Mouse (Mus musculus) embryonic facial prominence, embryonic 12.5 days (tissue): ENCODE results near the gene Wfdc1. TPM values are rescaled to one million over a fixed set of nuclear protein-coding genes. Genes with fewer than 3 reads are reported as not detected.

Experiments used
- ATAC-seq: fragments of 200-750 bp; cut with Nextera tagmentation; 2 replicates; pipeline ENCODE4 v1.8.0; 2017; ENCODE audit not compliant: insufficient number of reproducible peaks, insufficient read depth, low FRiP score, low TSS enrichment
- H3K27ac ChIP-seq: fragments of 300-500 bp; sonication (generic); 2 replicates; pipeline ENCODE4 v1.5.1; 2016; ENCODE audit warnings: mild to moderate bottlenecking
- H3K27me3 ChIP-seq: fragments of 300-500 bp; sonication (generic); 2 replicates; pipeline ENCODE4 v1.6.1; 2016; ENCODE audit warnings: mild to moderate bottlenecking, moderate library complexity
- H3K36me3 ChIP-seq: fragments of 300-500 bp; sonication (generic); 2 replicates; pipeline ENCODE4 v1.6.1; 2016; ENCODE audit warnings: mild to moderate bottlenecking
- H3K4me1 ChIP-seq: fragments of 300-500 bp; sonication (generic); 2 replicates; pipeline ENCODE4 v1.6.1; 2016
- H3K4me2 ChIP-seq: fragments of 300-500 bp; sonication (generic); replicated peaks from 2 replicates; pipeline ENCODE4 v1.6.1; 2016; ENCODE audit warnings: mild to moderate bottlenecking, moderate library complexity
- H3K4me3 ChIP-seq: fragments of 300-500 bp; sonication (generic); 2 replicates; pipeline ENCODE4 v1.5.1; 2016; ENCODE audit warnings: mild to moderate bottlenecking
- H3K9ac ChIP-seq: fragments of 300-500 bp; sonication (generic); 2 replicates; pipeline ENCODE4 v1.6.1; 2016; ENCODE audit warnings: mild to moderate bottlenecking, moderate library complexity
- H3K9me3 ChIP-seq: fragments of 300-500 bp; sonication (generic); 2 replicates; pipeline ENCODE4 v1.6.1; 2016; ENCODE audit warnings: mild to moderate bottlenecking, moderate library complexity
- WGBS: fragments of 180-500 bp; shearing (Covaris S2); methylation state at CpG from one replicate; pipeline ENCODE4 v1.1.7; 2016; 5-methylcytosine and 5-hydroxymethylcytosine counted together
- polyA plus RNA-seq: library from polyadenylated mRNA; unstranded; fragments of >200 nt; fragmentation: Nextera tagmentation; extraction: Ambion mirVana; gene quantifications from 2 replicates; pipeline ENCODE4 v1.2.1, GENCODE M21; 2016

Wfdc1 gene
- polyA plus RNA-seq, 1 experiment from 2014 or later, result 5.6 TPM

GRCm38 (mm10) chr8:119669284-119669683 lies 3.1 kb downstream of the Wfdc1 start:
- Histone ChIP-seq H3K4me2 (no peak overlapping the region), H3K36me3 (no peaks in the 10 kb centered on the region), H3K9me3 (no peaks in the 10 kb centered on the region), H3K9ac (no peak overlapping the region), H3K27me3 (peaks cover 9% of the 10 kb centered on the region), H3K4me3 (no peak overlapping the region), H3K4me1 (no peaks in the 10 kb centered on the region), H3K27ac (no peak overlapping the region)
- 54% methylated on average over 12 of the region's 12 CpGs for WGBS
- ATAC-seq, result no peak

DNA sequence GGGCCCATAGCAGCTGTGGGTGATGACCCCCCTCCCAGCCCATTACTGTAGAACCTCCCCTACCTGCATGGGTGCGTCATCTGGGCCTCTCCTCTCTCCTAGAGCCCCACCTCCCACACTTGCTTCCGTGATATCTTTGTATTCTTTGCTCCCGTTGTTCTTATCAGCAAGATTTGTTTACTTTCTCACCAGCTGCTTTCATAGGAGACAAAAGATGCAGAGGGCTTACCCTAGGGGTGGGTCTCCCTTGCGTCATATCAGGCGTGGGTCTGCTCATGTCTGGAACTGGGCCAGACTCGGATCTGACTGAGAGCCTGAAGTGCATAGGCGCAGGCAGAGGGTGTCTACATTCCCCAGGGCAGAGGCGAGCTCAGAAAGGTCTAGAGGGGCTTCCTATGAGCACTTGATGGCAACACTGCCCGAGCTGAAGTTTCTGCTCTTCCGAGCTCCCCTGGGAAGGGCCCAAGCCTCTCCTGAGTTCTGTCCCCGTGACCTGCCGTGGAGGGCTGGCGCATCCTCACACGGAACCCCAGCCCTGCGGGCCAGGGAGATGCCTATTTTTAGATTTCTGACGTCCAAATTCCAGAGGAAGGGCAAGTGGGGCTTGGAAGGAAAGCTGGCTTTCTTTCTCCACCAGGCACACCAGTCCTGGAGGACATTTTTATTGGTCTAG lies 4.4 kb downstream of the Wfdc1 start:
- Histone ChIP-seq H3K27ac (no peak overlapping the region), H3K36me3 (no peaks in the 10 kb centered on the region), H3K9me3 (no peaks in the 10 kb centered on the region), H3K27me3 (peaks cover 9% of the 10 kb centered on the region), H3K9ac (no peak overlapping the region), H3K4me2 (no peak overlapping the region), H3K4me1 (no peaks in the 10 kb centered on the region), H3K4me3 (no peak overlapping the region)
- no peak for ATAC-seq
- WGBS, result 64% methylated on average over 16 of the region's 16 CpGs

DNA sequence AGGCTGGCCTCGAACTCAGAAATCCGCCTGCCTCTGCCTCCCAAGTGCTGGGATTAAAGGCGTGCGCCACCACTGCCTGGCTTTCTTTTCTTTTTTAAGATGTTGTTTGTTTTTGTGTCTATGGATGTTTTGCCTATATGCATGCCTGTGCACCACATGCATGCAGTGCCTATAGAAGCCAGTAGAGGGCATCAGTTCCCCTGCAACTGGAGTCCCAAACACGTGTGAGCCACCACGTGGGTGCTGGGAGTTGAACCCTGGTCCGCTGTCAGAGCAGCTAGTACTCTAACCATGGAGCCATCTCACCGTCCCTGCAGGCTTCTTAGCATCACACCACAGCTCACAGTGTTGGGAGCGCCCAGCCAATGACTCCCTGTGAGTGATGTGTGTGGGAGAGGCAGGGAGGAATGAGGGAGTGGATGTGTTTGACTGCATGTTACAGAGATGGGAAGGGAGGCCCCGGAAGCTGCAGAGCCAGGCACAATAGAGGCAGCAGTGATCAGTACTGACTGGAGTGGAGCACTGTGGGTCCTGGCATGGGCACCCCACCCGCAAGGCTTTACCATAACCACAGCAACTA lies 7.9 kb downstream of the Wfdc1 start:
- no peak overlapping the region for H3K9ac ChIP-seq
- H3K27ac ChIP-seq, result no peak overlapping the region
- no peak overlapping the region for H3K4me3 ChIP-seq
- ATAC-seq, result no peak
- WGBS, result 80% methylated on average over 11 of the region's 11 CpGs
- H3K9me3 ChIP-seq, result no peaks in the 10 kb centered on the region
- H3K4me1 ChIP-seq, result 0 out of 2 replicates have a peak, but pooled peaks cover 3% of the 10 kb centered on the region
- no peaks in the 10 kb centered on the region for H3K36me3 ChIP-seq
- H3K27me3 ChIP-seq, result no peaks in the 10 kb centered on the region; the same call in 1 of the 2 replicates
- H3K4me2 ChIP-seq, result no peak overlapping the region

DNA sequence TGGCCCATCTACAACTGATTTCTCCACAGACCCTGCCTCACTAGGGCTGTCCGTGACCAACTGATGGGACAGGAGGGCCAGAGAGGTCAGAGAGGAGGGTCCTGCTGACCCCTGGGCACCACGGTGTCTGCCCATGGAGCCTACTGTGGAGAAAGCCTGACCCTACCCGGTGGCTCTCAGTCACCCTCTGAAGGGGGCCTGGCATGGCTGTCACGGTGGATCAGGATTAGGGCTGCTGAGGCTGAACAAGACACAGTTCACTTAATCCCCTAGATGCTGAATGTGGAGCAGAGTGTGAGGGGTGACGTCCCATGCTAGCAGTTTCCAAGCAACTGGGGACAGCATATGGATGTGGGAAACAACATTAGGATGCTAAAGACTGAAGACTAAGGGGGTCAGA lies 9.3 kb downstream of the Wfdc1 start:
- 55% methylated on average over 5 of the region's 5 CpGs for WGBS
- ATAC-seq, result no peak

GRCm38 (mm10) chr8:119676389-119676788 lies 10.2 kb downstream of the Wfdc1 start:
- Histone ChIP-seq H3K27ac (no peak overlapping the region), H3K27me3 (no peaks in the 10 kb centered on the region; the same call in 1 of the 2 replicates), H3K9ac (no peak overlapping the region), H3K4me2 (no peak overlapping the region), H3K4me3 (no peak overlapping the region), H3K4me1 (0 out of 2 replicates have a peak, but pooled peaks cover 3% of the 10 kb centered on the region), H3K36me3 (no peaks in the 10 kb centered on the region), H3K9me3 (no peaks in the 10 kb centered on the region)
- 25% methylated on average over 8 of the region's 8 CpGs for WGBS
- ATAC-seq, result no peak

More for the DNA sequence above, 9.3 kb downstream of the Wfdc1 start:
- no peaks in the 10 kb centered on the region for H3K9me3 ChIP-seq
- H3K4me1 ChIP-seq, result 0 out of 2 replicates have a peak, but pooled peaks cover 3% of the 10 kb centered on the region
- H3K9ac ChIP-seq, result no peak overlapping the region
- no peak overlapping the region for H3K27ac ChIP-seq
- no peaks in the 10 kb centered on the region for H3K36me3 ChIP-seq
- H3K4me2 ChIP-seq, result no peak overlapping the region
- no peak overlapping the region for H3K4me3 ChIP-seq
- no peaks in the 10 kb centered on the region; the same call in 1 of the 2 replicates for H3K27me3 ChIP-seq

DNA sequence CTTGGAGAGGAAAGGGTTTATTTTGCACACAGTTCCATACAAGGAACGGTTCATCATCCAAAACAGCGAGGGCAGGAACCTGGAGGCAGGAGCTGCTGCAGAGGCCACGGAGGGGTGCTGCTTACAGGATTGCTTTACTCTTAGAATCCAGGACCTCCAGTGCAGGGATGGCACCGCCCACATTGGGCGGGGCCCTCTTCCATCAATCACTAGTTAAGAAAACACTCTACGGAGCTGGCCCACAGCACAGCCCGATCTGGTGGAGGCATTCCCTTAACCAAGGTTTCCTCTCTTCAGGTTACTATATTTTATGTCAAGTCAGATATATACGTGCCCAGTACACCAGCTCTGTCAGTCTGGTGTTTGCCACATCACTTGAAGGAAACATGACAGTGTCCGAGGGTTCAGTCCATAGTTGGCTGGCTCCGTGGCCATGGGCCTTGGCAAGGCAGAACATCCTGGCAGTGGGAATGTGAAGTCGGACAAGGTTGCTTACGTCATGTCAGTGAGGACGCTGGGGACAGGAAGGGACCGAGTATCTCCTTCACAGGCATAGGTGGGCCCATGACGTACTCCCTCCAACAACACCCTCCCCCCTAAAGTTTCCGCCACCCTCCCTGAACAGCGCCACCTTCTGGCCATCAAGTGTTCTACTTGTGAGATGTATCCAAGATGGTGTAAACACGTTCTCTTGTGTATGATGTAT lies 12.1 kb downstream of the Wfdc1 start:
- Histone ChIP-seq H3K9ac (no peak overlapping the region), H3K36me3 (no peaks in the 10 kb centered on the region), H3K4me2 (peak overlapping the region; percentile 37), H3K27me3 (no peaks in the 10 kb centered on the region), H3K27ac (no peak overlapping the region), H3K9me3 (no peaks in the 10 kb centered on the region), H3K4me3 (peak overlapping the region; percentile 17; the same call in 1 of the 2 replicates), H3K4me1 (0 out of 2 replicates have a peak, but pooled peaks cover 3% of the 10 kb centered on the region)
- WGBS, result 6% methylated on average over 18 of the region's 18 CpGs
- no peak for ATAC-seq

DNA sequence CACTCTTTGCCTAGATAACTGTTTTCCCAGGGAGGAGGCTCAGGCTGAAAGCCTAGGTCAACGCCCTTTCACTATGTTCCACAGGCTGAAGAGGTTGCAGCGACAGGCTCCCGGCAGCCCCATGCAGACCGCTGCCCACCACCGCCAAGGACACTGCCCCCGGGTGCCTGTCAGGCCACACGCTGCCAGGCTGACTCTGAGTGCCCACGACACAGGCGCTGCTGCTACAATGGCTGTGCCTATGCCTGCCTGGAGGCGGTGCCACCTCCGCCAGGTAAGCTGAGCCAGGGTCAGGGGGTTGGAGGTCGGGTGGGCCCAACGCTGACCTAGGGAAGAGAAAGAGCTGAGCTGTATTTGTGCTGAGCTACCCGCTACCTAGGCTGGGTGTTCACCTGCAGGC lies 13.0 kb downstream of the Wfdc1 start:
- no peaks in the 10 kb centered on the region for H3K9me3 ChIP-seq

GRCm38 (mm10) chr8:119690602-119691001 lies 24.4 kb downstream of the Wfdc1 start:
- ATAC-seq, result no peak
- Histone ChIP-seq H3K36me3 (no peaks in the 10 kb centered on the region), H3K9me3 (no peaks in the 10 kb centered on the region), H3K4me2 (no peak overlapping the region), H3K27ac (no peak overlapping the region), H3K4me3 (no peak overlapping the region), H3K27me3 (no peaks in the 10 kb centered on the region), H3K4me1 (peaks cover 4% of the 10 kb centered on the region; the same call in 1 of the 2 replicates), H3K9ac (no peak overlapping the region)
- 70% methylated on average over 6 of the region's 6 CpGs for WGBS

More for the DNA sequence above, 13.0 kb downstream of the Wfdc1 start:
- Histone ChIP-seq H3K4me1 (0 out of 2 replicates have a peak, but pooled peaks cover 3% of the 10 kb centered on the region), H3K27ac (no peak overlapping the region), H3K27me3 (no peaks in the 10 kb centered on the region), H3K4me3 (no peak overlapping the region), H3K4me2 (no peak overlapping the region), H3K36me3 (no peaks in the 10 kb centered on the region), H3K9ac (no peak overlapping the region)
- WGBS, result 65% methylated on average over 14 of the region's 14 CpGs
- ATAC-seq, result no peak

DNA sequence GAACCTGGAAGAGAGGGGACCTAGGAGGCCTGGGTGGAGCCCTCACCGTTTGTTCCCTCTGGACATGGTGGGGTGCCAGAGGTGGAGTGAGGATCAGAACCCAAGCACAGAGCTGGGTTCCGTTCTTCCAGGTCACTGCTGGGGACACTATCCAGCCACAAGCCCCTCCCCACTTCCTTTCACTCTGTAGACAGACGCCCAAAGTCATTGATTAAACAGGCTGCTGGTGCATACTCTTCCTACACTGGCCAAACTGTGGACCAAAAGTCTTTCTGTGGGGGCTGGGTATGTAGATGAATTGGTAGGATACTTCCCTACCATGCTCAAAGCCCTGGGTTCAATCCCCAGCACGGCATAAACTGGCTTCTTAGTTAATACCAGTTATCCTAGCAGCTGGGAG lies 25.8 kb downstream of the Wfdc1 start:
- WGBS, result 78% methylated on average over 4 of the region's 4 CpGs
- no peaks in the 10 kb centered on the region for H3K36me3 ChIP-seq
- H3K9ac ChIP-seq, result no peak overlapping the region
- H3K27me3 ChIP-seq, result no peaks in the 10 kb centered on the region
- no peaks in the 10 kb centered on the region for H3K9me3 ChIP-seq
- no peak overlapping the region for H3K4me2 ChIP-seq
- H3K27ac ChIP-seq, result no peak overlapping the region
- peaks cover 4% of the 10 kb centered on the region; the same call in 1 of the 2 replicates for H3K4me1 ChIP-seq
- no peak overlapping the region for H3K4me3 ChIP-seq
- no peak for ATAC-seq

DNA sequence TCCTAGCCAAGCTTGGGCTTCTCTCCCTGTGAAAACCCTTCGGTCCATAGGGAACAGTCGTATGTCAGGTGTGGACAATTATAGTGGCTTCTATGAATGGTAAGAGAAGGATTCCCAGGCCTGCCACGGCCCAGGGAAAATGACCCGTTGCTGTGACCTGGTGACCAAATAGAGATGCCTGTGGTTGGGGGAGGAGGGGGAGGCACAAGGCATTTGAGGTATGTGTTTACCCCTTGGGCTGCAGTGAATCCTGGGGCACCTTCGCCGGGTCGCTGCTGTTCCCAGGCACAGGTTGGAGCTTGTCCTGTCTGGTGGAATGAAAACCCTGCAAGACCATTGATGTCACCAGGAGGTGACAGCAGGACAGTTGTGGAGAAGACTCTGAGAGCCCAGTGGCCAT lies 28.5 kb downstream of the Wfdc1 start:
- H3K27me3 ChIP-seq, result peaks cover 19% of the 10 kb centered on the region
- 58% methylated on average over 7 of the region's 7 CpGs for WGBS
- ATAC-seq, result no peak

GRCm38 (mm10) chr8:119697163-119697562 lies 31.0 kb downstream of the Wfdc1 start:
- WGBS, result 85% methylated on average over 2 of the region's 2 CpGs
- H3K4me2 ChIP-seq, result no peak overlapping the region
- H3K27me3 ChIP-seq, result peaks cover 41% of the 10 kb centered on the region
- H3K4me3 ChIP-seq, result no peak overlapping the region
- H3K9ac ChIP-seq, result no peak overlapping the region
- no peak overlapping the region for H3K27ac ChIP-seq
- no peaks in the 10 kb centered on the region for H3K9me3 ChIP-seq
- no peak for ATAC-seq
- peaks cover 9% of the 10 kb centered on the region; the same call in 1 of the 2 replicates for H3K4me1 ChIP-seq
- H3K36me3 ChIP-seq, result no peaks in the 10 kb centered on the region

More for the DNA sequence above, 28.5 kb downstream of the Wfdc1 start:
- Histone ChIP-seq H3K9ac (no peak overlapping the region), H3K9me3 (no peaks in the 10 kb centered on the region), H3K4me3 (no peak overlapping the region), H3K27ac (no peak overlapping the region), H3K36me3 (no peaks in the 10 kb centered on the region), H3K4me1 (peaks cover 5% of the 10 kb centered on the region; the same call in 1 of the 2 replicates), H3K4me2 (no peak overlapping the region)
